8 mouse cellular contexts compared by ENCODE assay signal in the genomic region with DNA sequence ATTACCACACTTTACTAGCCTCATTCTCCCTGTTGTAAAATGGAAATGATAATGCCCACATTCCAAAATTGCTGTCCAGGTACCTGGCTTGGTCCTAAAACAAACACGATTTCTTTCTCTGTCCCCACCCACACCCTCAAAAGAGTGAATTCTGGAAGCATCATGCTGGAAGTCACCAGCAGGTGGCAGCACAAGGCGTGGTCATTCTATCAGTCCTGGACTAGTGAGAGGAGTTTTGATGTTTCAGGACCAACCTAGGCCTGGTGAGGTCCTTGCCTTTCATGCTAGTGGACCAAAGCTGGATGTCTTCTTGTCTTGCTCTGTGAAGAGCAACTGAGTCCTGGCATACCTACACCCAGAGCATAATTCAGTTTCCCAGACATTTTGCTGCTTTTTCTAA.
DNase-seq lines count a peak whose midpoint lies in the region; ATAC-seq and TF ChIP-seq lines count a peak whose summit lies in the region.

No protein-coding gene starts in this region.

- peak; percentile 36; the same call in 1 of the 2 replicates for TF ChIP-seq CTCF in olfactory bulb, adult 2 months (IDR thresholded peaks at IDR 0.05; ENCODE audit: insufficient read depth, low read depth, low read length)
- TF ChIP-seq CTCF in thymus, adult 2 months (IDR thresholded peaks at IDR 0.05; ENCODE audit: borderline replicate concordance, control insufficient read depth, extremely low read depth, insufficient read depth, low read length, poor library complexity): no peak

- no peak overlapping the region for H3K4me3 ChIP-seq in intestine, embryonic 14.5 days (ENCODE audit: low read depth, low read length)
- no peak overlapping the region for H3K4me3 ChIP-seq in intestine, embryonic 16.5 days (ENCODE audit: low read length)
- H3K4me3 ChIP-seq in embryonic facial prominence, embryonic 10.5 days: no peak overlapping the region
- H3K4me3 ChIP-seq in heart, embryonic 10.5 days: no peak overlapping the region
- H3K4me3 ChIP-seq in liver, embryonic 16.5 days (ENCODE audit: low read depth, low read length): no peak overlapping the region
- no peak overlapping the region for H3K4me3 ChIP-seq in olfactory bulb, adult 2 months (ENCODE audit: insufficient read depth, low read depth, low read length)
- no peak overlapping the region for H3K4me3 ChIP-seq in thymus, adult 2 months (ENCODE audit: control insufficient read depth, insufficient read depth, low read length)

- H3K27me3 ChIP-seq in intestine, embryonic 14.5 days (replicated peaks; ENCODE audit: control insufficient read depth, insufficient read depth, low read length): no peaks in the 10 kb centered on the region
- H3K27me3 ChIP-seq in intestine, embryonic 16.5 days (replicated peaks; ENCODE audit: control insufficient read depth, insufficient read depth, low read length): no peaks in the 10 kb centered on the region
- no peaks in the 10 kb centered on the region for H3K27me3 ChIP-seq in embryonic facial prominence, embryonic 10.5 days (replicated peaks; ENCODE audit: low read depth, poor library complexity, severe bottlenecking)
- H3K27me3 ChIP-seq in heart, embryonic 10.5 days (ENCODE audit: insufficient read depth, poor library complexity, severe bottlenecking): no peaks in the 10 kb centered on the region
- H3K27me3 ChIP-seq in liver, embryonic 16.5 days (ENCODE audit: control insufficient read depth, insufficient read depth, low read depth, low read length): no peaks in the 10 kb centered on the region
- H3K27me3 ChIP-seq in thymus, adult 2 months (ENCODE audit: control insufficient read depth, insufficient read depth, low read length): no peaks in the 10 kb centered on the region

- H3K4me2 ChIP-seq in intestine, embryonic 14.5 days (ENCODE audit: low read length): no peak overlapping the region
- no peak overlapping the region for H3K4me2 ChIP-seq in intestine, embryonic 16.5 days (ENCODE audit: low read depth, low read length)
- no peak overlapping the region for H3K4me2 ChIP-seq in liver, embryonic 16.5 days (ENCODE audit: low read depth, low read length)

- peak; percentile 83 for DNase-seq in intestine, embryonic 14.5 days (ENCODE audit: low spot score)
- peak; percentile 74 for DNase-seq in embryonic facial prominence, embryonic 10.5 days (ENCODE audit: low spot score)
- peak; percentile 79 for DNase-seq in heart, embryonic 10.5 days (ENCODE audit: low spot score)
- DNase-seq in kidney, postnatal 4 days: peak; percentile 87
- DNase-seq in thymus, adult 2 months: peak; percentile 52

- H3K27ac ChIP-seq in intestine, embryonic 14.5 days (ENCODE audit: low read depth): no peak overlapping the region
- no peak overlapping the region for H3K27ac ChIP-seq in intestine, embryonic 16.5 days (ENCODE audit: low read length)
- no peak overlapping the region for H3K27ac ChIP-seq in embryonic facial prominence, embryonic 10.5 days (replicated peaks)
- no peak overlapping the region for H3K27ac ChIP-seq in heart, embryonic 10.5 days
- H3K27ac ChIP-seq in liver, embryonic 16.5 days (ENCODE audit: low read length): no peak overlapping the region
- H3K27ac ChIP-seq in olfactory bulb, adult 2 months (ENCODE audit: insufficient read depth, low read depth, low read length): no peak overlapping the region
- no peak overlapping the region for H3K27ac ChIP-seq in thymus, adult 2 months (ENCODE audit: control insufficient read depth, insufficient read depth, low read length)

- no peaks in the 10 kb centered on the region for H3K4me1 ChIP-seq in intestine, embryonic 14.5 days (replicated peaks; ENCODE audit: control insufficient read depth, insufficient read depth, low read length)
- no peaks in the 10 kb centered on the region for H3K4me1 ChIP-seq in intestine, embryonic 16.5 days (ENCODE audit: control insufficient read depth, insufficient read depth, low read length)
- no peaks in the 10 kb centered on the region for H3K4me1 ChIP-seq in embryonic facial prominence, embryonic 10.5 days
- H3K4me1 ChIP-seq in heart, embryonic 10.5 days: no peaks in the 10 kb centered on the region
- peaks cover 2% of the 10 kb centered on the region for H3K4me1 ChIP-seq in liver, embryonic 16.5 days (ENCODE audit: control insufficient read depth, low read depth, low read length)
- no peaks in the 10 kb centered on the region for H3K4me1 ChIP-seq in olfactory bulb, adult 2 months (ENCODE audit: control insufficient read depth, insufficient read depth, low read length)
- H3K4me1 ChIP-seq in thymus, adult 2 months (replicated peaks; ENCODE audit: control insufficient read depth, insufficient read depth, low read length): no peaks in the 10 kb centered on the region

- peak; percentile 52; the same call in 1 of the 2 replicates for ATAC-seq in intestine, embryonic 14.5 days (replicated peaks; ENCODE audit: low FRiP score, low TSS enrichment, low read depth)
- no peak for ATAC-seq in intestine, embryonic 16.5 days
- ATAC-seq in liver, embryonic 16.5 days (ENCODE audit: low read depth): peak; percentile 45; the same call in 1 of the 2 replicates

- H3K9me3 ChIP-seq in intestine, embryonic 14.5 days (ENCODE audit: control insufficient read depth, low read length): no peaks in the 10 kb centered on the region
- no peaks in the 10 kb centered on the region for H3K9me3 ChIP-seq in intestine, embryonic 16.5 days (ENCODE audit: control insufficient read depth, low read length)
- H3K9me3 ChIP-seq in embryonic facial prominence, embryonic 10.5 days: no peaks in the 10 kb centered on the region
- H3K9me3 ChIP-seq in heart, embryonic 10.5 days: no peaks in the 10 kb centered on the region
- H3K9me3 ChIP-seq in liver, embryonic 16.5 days (replicated peaks; ENCODE audit: control insufficient read depth, low read length): no peaks in the 10 kb centered on the region

- no peak overlapping the region for H3K9ac ChIP-seq in intestine, embryonic 14.5 days (ENCODE audit: low read length)
- H3K9ac ChIP-seq in intestine, embryonic 16.5 days (ENCODE audit: low read depth, low read length): no peak overlapping the region
- no peak overlapping the region for H3K9ac ChIP-seq in liver, embryonic 16.5 days (ENCODE audit: low read depth, low read length)

- TF ChIP-seq POLR2A in olfactory bulb, adult 2 months (IDR thresholded peaks at IDR 0.05; ENCODE audit: insufficient read depth, low read depth, low read length): no peak
- no peak for TF ChIP-seq POLR2A in thymus, adult 2 months (IDR thresholded peaks at IDR 0.05; ENCODE audit: control insufficient read depth, extremely low read depth, insufficient read depth, low read length, poor library complexity)

- WGBS in intestine, embryonic 14.5 days: 2% methylated on average over 2 of the region's 2 CpGs
- 8% methylated on average over 2 of the region's 2 CpGs for WGBS in intestine, embryonic 16.5 days
- 16% methylated on average over 2 of the region's 2 CpGs for WGBS in embryonic facial prominence, embryonic 10.5 days
- 9% methylated on average over 2 of the region's 2 CpGs for WGBS in heart, embryonic 10.5 days
- 2% methylated on average over 2 of the region's 2 CpGs for WGBS in liver, embryonic 16.5 days (ENCODE audit: insufficient replicate concordance)
- WGBS in olfactory bulb, adult 2 months: under 1% methylated on average over 2 of the region's 2 CpGs
- WGBS in thymus, adult 2 months: 5% methylated on average over 2 of the region's 2 CpGs

- no peaks in the 10 kb centered on the region for H3K36me3 ChIP-seq in intestine, embryonic 14.5 days (ENCODE audit: control insufficient read depth, insufficient read depth, low read length)
- H3K36me3 ChIP-seq in intestine, embryonic 16.5 days (ENCODE audit: control insufficient read depth, insufficient read depth, low read length): no peaks in the 10 kb centered on the region
- no peaks in the 10 kb centered on the region for H3K36me3 ChIP-seq in embryonic facial prominence, embryonic 10.5 days (replicated peaks)
- no peaks in the 10 kb centered on the region for H3K36me3 ChIP-seq in heart, embryonic 10.5 days
- H3K36me3 ChIP-seq in liver, embryonic 16.5 days (ENCODE audit: control insufficient read depth, insufficient read depth): no peaks in the 10 kb centered on the region
- H3K36me3 ChIP-seq in thymus, adult 2 months (ENCODE audit: control insufficient read depth, insufficient read depth, low read length): no peaks in the 10 kb centered on the region
